Mouse (Mus musculus) T-helper 2 cell (primary cell): Measurements from ENCODE around the gene Shisa6.
"Not testable (repeated sequence)": the region's sequence is repeated elsewhere in the genome, so short reads cannot be mapped to it uniquely, and the experiment has no call there.

ENCODE experiments used
- in situ Hi-C: fragments of 300-600 bp; cut with MboI, MseI; formaldehyde crosslinking; loops from one replicate; pipeline ENCODE4 v1.15.1; 2025; ENCODE audit warnings: high pct_unique_total_duplicates

Shisa6 gene

DNA sequence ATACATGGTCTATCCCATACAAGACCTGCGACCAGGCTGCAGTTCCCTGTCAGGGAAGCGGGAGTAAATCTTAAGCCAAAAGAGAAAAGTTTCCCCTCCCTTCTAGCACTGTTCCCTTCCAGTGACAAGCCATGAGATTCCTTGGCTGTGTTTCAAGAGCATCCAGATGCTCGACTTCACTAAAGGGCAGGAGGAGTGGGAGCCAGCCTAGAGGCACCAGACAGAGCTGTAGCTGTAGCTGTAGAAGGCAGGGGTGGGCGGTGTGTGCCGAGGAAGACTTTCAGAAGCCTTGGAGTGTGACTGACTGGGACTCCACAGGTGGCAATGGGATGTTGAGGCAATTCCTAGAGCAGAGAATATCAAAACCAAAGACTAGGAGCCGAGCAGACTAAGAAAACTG, 43.3 kb downstream of the Shisa6 start:
- in situ Hi-C loops: no loop called here

DNA sequence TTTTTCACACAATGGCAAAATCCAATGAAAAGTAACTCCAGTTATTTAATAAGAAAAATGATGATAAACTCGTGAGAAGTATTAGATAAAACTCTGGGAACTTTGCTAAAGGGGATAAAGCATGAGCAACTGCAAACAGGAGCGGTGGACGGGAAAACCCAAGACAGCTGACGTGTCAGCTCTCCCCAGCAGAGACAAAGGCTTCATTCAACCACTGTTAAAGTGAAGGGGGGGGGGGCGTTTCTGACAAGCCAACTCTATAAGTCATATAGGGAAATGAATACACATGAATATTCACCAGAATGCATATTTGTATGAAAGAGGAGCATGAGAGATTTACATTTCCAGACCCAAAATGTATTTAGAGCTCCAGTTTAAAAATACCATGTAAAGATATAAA, 83.1 kb downstream of the Shisa6 start:
- in situ Hi-C loops: no loop called here

DNA sequence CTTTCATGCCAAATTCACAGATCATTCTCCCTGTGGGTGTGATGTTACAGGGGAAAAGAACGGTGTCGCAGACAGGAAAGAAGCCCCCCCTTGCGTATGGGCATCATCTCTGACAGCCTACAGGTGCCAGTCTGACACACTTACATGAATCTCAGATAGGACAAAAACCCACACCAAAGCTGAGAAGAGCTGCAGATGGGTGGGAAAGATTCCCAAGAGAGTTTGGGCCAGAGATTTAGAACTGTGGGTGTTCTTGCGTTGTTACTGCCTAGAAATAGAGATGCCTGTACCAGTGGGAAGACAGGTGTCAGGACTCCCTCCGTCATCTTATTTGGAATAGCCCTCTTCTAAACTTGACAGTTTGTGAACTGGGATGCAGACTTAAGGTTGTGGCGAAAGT, 99.6 kb downstream of the Shisa6 start:
- in situ Hi-C loops: no loop called here

DNA sequence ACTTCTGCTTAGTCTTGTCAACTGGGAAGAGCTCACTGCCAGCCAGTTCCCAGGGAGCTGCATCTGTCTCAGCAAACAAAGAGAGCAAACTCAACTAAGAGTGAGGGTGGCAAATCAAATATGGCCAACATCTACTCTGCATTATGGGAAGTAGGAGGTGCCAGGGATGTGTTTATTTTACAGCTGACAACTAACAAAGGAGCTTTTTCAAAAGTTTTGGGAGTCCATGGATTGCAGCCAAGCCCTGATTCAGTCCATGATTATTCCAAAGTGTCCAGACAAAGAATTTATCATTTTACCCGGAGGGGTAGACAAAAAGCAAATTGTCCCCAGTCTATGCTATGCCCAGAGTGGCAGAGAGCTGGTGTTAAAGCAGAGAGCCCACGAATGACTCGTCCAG, 107.5 kb downstream of the Shisa6 start:
- in situ Hi-C loops: no loop called here

DNA sequence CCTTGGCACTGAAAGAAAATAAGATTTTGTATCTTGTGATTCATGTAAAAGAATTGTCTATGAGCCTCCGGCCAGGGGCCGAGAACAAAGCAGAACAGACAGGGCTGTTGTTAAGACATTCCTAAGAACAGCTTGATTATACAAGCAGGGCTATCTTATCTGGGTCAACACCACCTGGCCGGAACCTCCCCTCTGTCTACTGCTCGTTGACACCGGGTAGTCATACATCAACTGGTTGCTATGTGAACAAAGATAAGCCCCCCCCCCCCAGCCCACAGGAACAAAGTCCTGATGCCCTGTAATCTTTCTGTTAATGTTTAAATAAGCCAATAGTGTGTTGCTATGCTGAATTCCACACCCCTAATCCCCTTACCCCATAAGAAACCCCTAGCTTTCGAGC, 117.0 kb downstream of the Shisa6 start:
- in situ Hi-C loops: not testable (repeated sequence)

DNA sequence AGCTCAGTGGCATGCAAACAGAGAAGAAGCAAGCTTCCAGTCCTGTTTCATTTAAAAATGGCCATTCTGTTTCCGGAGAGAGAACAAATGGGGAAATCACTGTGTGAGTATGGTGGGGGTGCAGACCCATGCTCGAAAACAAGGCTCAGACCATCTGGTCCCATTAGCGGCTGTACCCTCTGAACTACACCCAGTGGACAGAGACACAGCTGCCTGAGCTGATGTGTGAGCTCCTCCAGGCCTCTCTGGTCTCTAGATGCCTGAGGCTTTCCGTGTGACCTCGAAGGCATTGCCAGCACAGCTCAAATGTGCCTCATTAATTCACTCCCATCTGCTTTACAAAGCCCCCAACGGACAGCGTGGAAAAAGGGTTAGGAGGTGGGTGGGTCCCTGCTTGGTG, 125.7 kb downstream of the Shisa6 start:
- in situ Hi-C loops: no loop called here

DNA sequence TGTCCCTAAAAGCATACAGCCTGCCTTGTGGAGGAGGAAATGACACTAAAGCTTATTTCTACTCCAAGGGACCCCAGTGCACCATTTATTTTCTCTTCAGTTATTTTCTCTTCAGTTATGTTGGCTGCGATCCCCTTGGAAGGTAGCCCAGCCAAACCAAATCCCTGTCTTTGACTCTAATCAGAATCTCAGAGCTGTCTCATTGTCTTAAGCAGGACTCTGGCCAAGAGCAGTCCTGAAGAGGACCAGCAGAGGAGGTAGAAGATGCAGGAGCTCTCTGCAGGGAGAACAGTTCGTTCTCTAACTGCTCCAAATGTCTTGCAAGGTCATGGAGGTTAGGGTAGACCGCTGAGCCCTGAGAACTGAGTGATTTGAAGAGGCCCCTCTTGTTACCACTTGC, 138.2 kb downstream of the Shisa6 start:
- in situ Hi-C loops: no loop called here

DNA sequence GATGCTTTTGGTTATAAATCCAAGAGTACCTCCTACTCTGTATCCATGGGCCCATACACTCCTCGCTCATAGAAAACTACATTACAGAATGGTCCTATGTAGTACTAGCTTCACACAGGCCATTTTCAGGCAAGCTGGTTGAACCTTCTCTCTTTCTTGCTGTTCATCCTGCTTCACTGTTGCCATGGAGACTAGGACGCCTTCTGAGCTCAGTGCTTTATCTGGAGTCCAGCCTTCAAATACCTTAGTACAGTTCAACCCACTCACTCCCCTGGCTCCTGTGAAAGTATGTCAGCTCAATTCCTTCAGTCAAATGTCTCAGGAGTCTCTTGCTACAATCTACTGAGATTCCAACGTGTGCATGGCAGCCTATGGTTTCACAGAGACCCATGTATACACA, 154.0 kb downstream of the Shisa6 start:
- in situ Hi-C loops: no loop called here

DNA sequence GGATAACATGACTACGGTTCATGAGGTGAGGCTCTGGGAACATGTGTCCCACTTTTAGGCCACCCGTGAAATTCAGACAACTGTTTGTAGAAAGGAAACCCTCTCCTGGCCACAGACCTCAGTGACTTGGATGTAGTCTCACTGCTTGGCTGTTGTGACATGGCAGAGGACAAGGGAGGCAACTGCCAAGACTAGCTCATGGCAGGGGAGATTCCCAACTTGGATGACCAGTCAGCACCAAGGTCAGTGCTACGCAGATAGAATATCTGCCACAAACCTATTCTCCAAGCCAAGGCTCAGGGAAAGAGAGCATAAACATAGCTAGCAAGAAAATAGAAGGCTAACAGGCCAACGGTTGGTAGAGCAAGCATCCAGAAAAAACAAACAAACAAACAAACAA, 156.0 kb downstream of the Shisa6 start:
- in situ Hi-C loops: no loop called here

DNA sequence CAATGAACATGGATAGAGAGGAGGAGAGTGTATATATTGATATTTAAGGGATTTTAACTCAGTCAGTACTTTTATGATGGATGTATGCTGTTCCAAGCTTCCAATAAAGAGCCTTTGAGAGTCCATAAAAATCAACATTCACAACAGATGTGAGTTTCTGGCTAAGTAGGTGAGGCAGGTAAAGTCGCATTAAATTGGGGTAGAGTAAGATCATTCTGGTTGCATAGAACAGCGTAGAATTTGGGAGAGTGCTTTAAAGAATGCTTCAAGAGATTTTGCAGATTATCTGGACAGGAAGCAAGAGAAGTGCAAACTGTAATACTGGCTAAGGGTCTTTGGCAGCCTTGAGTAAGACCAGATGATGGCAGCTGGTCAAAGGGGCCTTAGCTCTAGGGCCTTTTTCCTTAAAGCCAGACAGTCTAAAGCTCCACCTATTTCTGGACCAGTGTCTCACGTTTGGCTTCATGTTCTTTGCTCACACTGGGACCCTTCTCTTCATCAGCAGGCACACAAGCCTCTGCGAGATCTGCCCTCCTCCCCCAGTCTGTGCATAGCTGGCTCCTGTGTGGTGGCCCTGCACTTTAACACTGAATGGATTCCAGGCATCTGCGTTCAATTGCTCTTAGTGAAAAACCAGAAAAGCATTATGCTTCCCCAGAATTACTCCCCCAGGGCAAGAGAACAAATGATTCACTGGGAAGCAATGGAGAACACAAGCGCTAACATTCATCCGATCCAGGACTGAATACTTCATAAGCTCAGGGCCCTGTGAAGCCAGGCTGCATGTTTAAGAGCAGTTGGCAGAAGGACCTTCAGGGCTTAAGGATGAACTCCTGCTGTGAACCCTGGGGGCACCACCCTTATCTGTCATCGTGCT, 158.7 kb downstream of the Shisa6 start:
- in situ Hi-C loops: no loop called here

DNA sequence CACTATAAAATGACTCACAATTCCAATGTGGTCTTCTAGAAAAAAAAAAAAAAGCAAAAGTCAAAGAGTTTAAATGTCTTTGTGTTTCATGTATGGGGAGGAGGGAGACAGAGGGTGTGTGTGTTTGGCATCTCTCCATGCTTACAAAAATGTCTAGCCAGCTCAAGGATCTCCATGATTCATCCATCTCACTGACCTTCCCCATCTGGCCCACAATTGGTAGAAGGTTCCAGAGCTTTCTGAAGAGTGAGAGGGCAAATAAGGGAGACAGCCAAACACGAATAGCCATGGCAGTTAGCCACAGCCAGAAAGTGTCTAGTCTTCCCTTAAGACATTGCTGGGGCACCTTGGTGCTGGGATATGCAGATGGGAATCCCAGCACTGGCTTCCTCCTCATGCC, 166.0 kb downstream of the Shisa6 start:
- in situ Hi-C loops: no loop called here

DNA sequence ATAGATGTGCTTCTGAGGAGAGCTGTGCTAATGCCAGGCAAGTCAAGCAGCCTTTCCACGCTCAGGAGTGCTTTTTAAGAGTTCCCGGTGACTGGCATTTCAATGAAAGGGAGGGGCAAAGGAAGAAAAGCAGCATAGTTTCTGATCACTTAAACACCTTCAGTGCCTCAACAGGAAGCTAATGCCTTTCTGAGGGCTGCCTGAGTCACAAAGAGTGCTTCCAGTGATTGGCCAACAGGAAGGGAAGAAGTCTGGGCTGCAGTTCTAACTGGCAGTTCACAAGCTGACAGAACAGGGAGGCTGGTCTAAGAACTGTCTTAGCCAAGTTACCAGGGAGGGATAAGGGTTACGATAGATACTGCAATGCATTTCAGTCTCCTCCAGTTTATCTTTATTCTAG, 180.9 kb downstream of the Shisa6 start:
- in situ Hi-C loops: no loop called here

DNA sequence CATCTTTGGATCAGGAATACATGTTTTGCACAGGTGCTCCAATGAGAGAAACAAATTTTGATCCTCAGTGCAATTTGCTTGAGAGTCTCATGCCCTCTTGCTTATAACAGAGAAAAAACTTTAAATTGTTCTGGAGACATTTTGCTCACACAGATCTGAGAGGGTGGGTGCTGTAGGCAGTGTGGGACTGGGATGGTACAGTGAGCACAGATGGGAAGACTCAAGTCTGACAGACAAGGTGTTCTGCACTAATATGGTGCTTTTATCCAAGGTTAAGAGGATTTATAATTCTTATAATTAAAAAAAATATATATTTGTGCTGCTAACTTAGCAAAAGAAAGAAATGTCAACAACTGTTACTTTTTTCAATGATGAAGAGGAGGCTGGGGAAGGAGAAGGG, 189.5 kb downstream of the Shisa6 start:
- in situ Hi-C loops: no loop called here

DNA sequence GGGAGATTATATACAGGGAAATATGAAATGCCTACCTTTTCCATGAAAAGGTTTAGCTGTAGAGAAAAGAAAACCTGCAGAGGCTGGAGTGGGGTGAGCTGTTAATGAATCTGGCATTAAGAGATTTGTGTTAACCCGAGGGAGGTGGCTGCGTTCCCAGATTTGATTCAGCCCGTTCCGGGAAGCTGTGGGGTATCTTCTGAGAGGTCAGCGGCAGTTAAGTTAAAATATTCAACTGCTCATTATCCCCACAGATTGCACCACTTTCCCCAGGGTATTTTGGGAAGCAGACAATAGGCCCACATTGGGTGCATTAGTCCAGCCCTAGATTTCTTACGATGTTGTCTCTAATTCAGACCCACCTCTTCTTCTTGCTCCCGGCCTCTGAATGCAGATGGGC, 213.0 kb downstream of the Shisa6 start:
- in situ Hi-C loops: no loop called here

DNA sequence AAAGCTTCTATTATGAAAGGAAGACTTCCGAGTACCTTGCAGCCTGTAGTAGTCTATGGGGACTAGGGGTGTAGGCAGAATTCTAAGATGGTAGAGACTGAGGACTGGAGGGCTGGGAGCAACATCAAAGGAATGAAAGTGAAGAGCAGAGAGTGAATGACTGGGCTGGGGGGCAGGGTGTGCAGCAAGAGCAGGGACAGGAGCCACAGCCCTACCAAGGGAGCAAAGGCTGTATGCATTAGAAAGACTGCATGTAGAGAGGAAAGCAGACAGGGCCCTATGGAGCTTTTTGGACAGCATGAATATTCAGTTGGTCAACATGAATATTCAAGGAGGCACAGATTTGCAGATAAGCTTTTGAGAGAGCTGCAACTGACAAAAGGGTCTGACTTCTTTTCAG, 221.4 kb downstream of the Shisa6 start:
- in situ Hi-C loops: no loop called here

DNA sequence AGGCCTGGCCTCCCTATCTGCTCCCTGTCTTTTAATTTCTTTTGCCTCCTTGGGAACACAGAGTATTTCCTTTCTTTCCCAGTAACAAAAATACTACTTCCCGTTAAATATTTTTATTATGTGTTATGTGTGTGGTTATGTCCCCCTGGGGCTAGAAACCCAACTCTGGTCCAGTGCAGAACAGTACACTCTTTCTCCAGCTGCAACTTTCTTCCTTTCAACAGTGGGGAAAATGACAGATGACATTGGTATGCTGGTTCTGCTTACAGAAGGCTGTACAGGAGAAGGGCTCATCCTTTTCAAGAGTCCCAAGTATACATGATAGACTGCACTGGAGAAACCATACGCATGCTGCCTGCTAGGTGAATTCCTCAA, 251.1 kb downstream of the Shisa6 start:
- in situ Hi-C loops: no loop called here

DNA sequence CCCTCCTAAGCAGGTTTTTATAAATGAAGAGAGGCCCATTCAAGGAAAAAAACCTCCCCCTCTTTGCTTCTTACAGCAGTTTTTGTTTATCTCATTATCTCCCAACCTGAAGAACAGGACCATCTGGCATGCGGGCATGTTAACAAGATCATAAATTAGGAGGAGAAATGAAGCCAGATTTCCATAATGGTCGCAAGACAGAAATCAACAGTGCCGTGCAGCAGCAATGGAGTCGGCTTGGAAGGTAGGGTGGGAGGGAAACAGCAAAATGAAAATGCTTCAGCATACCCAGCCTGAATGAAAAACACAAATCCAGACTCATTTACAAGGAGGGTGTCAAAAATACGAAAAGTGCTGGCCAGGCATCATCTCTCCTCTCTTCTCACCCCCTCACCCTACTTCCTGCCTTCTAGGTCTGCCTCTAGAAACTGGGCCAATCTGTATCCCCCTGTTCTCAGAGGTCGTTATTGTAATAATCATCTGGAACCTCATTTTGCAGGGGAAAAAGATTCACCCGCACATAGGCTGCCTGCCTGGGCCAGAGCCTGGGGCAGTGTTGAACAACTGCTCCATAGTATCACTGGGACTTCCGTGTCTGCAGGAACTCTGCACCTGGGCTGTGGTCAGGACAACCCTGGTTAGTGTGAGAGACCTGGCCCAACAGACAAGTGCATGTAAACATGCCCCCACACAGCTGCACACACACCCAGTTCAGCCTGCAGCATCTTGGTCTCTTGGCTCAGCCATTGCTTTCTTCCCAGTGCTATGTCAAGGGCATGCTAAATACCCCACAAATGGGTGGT, 251.7 kb downstream of the Shisa6 start:
- in situ Hi-C loops: no loop called here

DNA sequence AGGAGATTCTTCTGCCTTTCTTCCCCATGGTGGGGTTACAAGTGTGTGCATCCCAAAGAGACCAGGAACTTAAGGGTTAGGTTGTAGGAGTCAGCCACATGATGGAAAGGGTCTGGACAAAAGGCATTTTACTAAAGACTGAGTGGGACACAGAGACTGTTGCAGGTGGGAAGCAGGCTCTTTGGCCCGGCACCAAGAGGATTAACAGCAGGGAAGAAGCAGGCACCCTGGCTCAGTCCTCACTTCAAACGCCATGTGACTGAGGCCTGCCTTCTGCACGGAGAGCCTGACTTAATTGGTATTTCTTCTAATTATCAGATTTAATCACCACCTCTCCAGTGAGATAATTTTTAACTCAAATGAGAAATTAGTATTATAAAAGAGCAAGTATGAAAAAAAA, 258.7 kb downstream of the Shisa6 start:
- in situ Hi-C loops: no loop called here

DNA sequence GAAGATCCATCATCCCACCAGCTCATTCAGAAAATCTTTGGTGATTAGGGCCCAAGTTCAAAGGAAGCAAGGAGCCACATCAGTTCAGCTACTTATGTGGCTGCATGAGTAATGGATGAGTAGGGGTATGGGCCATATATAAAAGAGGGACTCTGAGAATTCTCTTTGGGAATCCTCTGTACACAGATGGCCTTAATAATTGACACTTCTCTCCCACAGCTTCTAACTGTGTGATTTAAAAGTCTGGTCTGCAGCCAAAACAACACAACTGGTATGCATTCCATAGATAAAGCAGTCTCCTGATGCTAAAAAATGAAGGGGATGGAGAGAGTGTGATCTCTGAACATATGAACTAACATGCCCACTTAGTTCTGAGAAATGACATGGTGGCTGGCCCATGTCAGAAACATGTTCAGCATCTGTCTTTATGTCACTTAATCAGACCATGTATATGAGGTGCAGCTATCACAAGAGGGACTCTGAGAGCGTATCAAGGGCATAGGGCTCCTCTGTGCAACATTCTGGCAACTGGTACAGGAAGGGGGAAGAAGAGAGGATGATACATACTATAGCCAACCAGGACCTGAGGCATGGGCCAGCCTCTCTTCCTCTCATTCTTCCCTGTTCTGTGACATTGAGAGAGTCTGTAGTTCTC, 260.3 kb downstream of the Shisa6 start:
- in situ Hi-C loops: no loop called here

DNA sequence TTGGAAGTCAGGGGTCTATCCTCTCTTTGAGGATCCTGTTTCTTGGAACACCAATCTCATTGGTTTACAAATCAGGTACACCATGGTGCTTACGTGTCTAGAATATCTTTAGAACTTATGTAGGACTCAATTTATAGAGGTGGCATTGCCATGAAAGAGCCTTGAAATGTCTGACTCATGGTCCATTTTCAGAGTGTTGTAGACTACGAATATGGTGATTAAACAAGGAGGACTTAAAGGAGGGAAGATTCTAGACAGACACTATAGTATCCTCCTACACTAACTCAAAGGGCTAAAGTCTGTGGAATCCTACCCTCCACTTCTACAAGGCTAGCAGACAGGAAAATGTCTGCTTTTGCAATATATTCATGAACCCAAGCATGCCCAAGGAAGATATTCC, 265.6 kb downstream of the Shisa6 start:
- in situ Hi-C loops: no loop called here

DNA sequence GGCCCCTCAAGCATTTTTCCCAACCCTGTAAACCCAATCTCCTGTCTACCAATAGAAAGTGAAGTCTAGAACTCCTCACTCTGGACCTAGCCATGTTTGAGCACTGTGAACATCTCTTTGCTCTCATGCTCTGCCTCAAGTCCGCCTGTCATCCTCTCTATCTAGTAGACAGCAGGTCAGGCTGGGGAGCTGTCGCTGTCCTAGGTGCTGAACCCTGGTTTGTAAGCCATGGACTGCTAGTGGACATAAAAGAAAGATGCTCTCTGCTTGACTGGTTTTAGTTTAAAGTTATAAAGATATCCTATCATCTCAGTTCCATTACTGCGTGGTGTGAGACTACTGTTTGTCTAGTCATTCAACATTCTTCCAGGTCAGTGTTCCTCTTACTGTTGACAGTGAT, 266.9 kb downstream of the Shisa6 start:
- in situ Hi-C loops: no loop called here

DNA sequence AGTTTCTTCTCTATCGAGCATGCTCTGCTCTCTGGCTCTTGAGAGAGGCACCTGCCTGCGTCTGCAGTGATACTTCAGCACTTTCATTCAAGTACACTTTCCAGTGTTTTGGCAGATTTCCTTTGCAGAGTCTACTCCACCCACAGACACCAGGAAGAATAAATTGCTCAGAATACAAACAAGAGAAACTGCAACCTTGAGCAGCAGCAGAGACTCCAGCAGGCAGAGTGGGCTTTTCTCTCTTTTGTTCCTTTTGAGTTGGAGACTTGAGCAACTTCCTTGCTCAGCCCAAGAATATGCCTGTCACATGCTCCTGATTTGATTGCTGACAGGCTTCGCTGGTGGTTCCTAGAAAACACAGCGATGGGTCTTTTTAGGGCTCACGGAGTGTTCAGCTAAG, 278.6 kb downstream of the Shisa6 start:
- in situ Hi-C loops: no loop called here

DNA sequence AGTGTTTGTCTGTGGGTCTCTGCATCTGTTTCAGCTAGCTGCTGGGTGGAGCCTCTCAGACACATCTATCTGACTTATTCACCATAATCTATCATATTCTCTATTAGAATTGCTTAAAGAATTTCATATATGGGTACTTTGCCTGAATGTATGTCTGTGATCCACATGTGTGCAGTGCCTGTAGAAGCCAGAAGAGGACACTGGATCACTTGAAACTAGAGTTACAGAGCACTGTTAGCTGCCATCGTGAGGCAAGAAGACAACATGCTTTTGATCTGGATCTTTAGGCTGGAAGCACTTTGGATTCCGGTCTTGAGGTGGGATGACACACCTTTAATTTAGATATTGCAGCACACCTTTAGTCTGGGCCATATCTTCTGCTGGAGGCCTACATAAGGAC, 289.2 kb downstream of the Shisa6 start:
- in situ Hi-C loops: no loop called here
